Mouse (Mus musculus) inflammation-experienced regulatory T-cells, adult 16 weeks (primary cell): ENCODE data around the gene Olfr721-ps1. TPM values are rescaled to one million over a fixed set of nuclear protein-coding genes. Genes with fewer than 3 reads are reported as not detected.

Experiments used
- polyA plus RNA-seq: library from polyadenylated mRNA; unstranded; fragments of 100-300 nt; shearing (Covaris generic); gene quantifications from one replicate; pipeline ENCODE4 v1.2.1, GENCODE M21; 2017

The Olfr721-ps1 gene
- not detected for polyA plus RNA-seq

GRCm38 (mm10) chr14:14400998-14401397 is at the start of gene Olfr721-ps1:
Gene Olfr721-ps1, plus strand, starts transcription at chr14:14401298.

Other genes with a start within 250 kb of the Olfr721-ps1 start
- 0.28 TPM for gene Olfr720, start 214.5 kb upstream of the Olfr721-ps1 start, polyA plus RNA-seq
- gene Olfr31, start 78.5 kb upstream of the Olfr721-ps1 start, polyA plus RNA-seq = not detected
- 15.4 TPM for gene Il3ra, start 55.0 kb upstream of the Olfr721-ps1 start, polyA plus RNA-seq